Mouse (Mus musculus): ENCODE results near the gene Bdkrb2.

The Bdkrb2 gene

GRCm38 (mm10) chr12:105562936-105563680 lies at the start of gene Bdkrb2:
Gene Bdkrb2 (plus strand): TSS chr12:105563226.
- DNase-seq (ENCODE audit: low read depth, low spot score) = no peak

DNA sequence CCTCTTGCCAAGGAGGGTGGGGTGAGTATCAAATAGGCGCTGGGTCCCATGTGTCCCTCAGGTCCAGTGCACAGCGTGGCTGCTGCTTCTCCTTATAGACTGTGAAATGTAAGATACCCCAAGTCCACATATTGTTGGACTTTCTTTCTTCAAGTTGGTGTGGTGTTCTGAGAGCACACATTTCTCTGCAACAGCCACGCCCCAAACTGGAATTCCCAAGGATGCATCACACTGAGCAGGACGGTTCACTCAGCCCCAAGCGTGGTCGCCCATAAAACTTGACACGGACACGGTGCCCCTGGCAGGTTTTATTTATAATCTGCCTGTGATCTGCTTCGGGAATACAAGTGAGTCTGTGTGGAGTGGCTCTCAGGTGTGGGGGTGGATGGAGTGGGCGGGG lies 48.9 kb upstream of the Bdkrb2 start:
- no peak for DNase-seq (ENCODE audit: low read depth, low spot score)

GRCm38 (mm10) chr12:105517026-105517675 lies 45.9 kb upstream of the Bdkrb2 start:
- no peak for DNase-seq (ENCODE audit: low read depth, low spot score)

- no peak for DNase-seq (ENCODE audit: low read depth, low spot score)
Measured at GRCm38 (mm10) chr12:105519851-105520250, 43.2 kb upstream of the Bdkrb2 start.

DNA sequence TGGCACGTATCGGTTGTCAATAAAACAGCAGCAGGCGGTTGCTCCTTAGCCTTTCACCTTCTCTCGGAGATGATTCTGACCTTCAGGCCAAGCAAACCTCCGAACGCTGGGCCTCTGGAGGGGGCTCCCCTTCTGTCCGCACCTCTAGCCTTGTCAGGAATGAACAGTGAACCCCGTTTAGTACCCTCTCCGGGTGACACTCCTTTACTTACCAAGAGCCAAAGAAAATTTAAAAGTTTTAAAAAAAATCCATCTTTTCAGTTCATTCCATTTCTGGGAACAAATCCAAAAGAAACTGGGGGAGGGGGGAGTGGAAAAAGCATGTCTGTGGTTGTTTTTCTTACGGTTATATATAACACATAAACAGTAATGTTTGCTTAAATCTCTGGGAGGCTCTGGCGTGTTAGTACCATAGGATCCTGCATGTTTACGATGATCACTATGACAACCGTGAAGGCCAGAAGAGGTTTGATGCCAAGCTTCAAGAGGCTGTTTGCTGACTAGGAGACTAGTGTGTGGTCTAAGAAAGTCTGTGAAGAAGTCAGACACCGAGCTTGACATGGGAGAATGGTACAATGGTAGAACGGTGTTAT lies 41.8 kb upstream of the Bdkrb2 start:
- no peak for DNase-seq (ENCODE audit: low read depth, low spot score)

- no peak for DNase-seq (ENCODE audit: low read depth, low spot score)
Measured at GRCm38 (mm10) chr12:105523737-105524136, 39.3 kb upstream of the Bdkrb2 start.

- DNase-seq (ENCODE audit: low read depth, low spot score) = no peak
Measured at GRCm38 (mm10) chr12:105526186-105526585, 36.8 kb upstream of the Bdkrb2 start.

DNA sequence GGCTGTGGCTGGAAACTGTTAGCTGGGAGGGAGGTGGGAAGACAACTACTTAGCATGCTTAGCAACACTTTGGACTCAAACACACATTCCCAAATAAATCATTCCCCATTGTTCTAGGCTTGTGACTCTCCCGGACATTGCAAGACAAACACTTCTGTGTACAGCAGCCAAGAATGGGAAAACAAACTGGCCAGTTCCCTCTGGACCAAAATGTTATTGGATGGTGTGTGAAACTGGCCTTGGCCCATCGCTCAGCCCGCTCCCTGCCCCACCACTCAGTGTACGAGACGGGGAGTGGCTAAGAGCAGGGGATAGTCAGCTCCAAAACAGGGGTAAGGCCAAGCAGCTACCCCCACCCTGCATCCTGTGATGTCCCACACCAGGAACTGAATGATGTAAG lies 36.2 kb upstream of the Bdkrb2 start:
- DNase-seq (ENCODE audit: low read depth, low spot score) = no peak

- DNase-seq (ENCODE audit: low read depth, low spot score) = no peak
Measured at GRCm38 (mm10) chr12:105529545-105529944, 33.5 kb upstream of the Bdkrb2 start.

GRCm38 (mm10) chr12:105531724-105532371 lies 31.2 kb upstream of the Bdkrb2 start:
- no peak for DNase-seq (ENCODE audit: low read depth, low spot score)

DNA sequence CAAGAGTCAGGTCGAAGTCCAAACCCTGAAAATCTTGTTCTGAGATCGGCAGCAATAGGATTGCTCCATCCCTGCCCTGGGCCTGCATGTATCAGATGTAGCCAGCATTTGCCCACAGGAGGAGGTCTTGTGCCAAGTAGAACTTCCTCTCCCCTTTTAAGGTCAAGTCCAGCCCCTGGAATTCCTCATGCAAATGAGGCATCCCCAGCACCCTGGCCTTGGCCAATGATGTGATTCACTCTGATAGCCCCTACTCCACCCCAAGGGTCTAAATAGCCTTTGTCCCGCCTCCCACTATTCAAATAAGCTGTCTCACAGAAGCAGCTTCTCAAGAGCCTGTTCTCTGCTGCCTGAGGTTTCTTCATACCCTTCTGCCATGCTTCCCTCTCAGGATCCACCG lies 28.2 kb upstream of the Bdkrb2 start:
- no peak for DNase-seq (ENCODE audit: low read depth, low spot score)

GRCm38 (mm10) chr12:105535968-105536760 lies 26.9 kb upstream of the Bdkrb2 start:
- no peak for DNase-seq (ENCODE audit: low read depth, low spot score)

DNA sequence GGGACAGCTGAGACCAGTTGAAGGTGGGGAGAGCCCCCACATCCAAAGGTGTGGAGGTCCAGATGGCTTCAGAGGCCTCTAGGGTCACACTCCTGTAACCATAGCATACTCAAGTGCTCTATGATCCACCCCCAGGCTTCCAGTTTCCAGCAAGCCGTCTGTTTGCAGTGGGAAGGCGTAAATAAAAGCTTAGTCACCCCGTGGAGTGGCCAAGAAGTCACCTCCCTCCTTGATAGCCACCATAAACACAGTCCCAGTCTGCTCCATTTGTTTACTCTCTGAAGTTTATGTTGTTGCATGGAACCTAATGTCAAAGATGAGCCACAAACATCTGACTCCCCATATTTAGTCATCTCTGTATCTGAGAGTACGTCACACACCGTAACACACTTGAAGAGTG lies 25.9 kb upstream of the Bdkrb2 start:
- DNase-seq (ENCODE audit: low read depth, low spot score) = no peak

DNA sequence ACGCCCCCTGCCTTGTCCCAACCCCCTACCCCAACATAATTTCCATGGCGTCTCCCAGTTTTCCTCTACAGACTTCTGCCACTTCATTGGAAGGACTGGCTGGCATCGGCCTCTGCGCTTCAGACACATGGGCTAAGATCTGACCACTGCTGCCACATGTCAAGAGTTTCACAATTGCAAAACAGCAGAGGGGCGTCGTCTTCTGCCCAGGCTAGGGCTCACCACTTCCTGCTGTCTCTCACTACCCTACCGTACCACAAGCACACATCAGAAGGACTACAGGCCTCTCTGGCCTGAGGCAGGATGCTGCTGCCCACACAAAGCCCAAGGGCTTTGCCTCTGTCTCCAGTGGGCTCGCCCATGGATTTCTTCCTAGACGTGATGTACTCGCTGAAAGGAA lies 23.4 kb upstream of the Bdkrb2 start:
- DNase-seq (ENCODE audit: low read depth, low spot score) = no peak

GRCm38 (mm10) chr12:105541590-105542402 lies 21.2 kb upstream of the Bdkrb2 start:
- no peak for DNase-seq (ENCODE audit: low read depth, low spot score)

DNA sequence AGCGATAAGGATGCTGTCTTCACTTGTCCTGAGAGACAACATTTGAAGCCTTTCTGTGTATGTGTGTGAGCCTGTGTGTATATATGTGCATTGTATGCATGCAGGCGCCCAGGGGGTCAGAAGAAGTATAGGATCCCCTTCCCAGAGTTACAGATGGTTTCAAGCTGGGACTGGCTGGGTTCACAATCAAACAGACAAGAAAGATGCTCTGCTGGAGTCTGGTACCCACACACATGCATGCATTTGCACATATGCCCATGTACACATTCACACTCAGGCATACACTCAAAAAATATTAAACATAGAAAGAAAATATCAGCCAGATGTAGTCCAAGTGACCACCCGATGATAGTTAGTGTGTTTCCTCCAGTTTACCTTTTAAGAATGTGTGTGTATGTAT lies 20.5 kb upstream of the Bdkrb2 start:
- DNase-seq (ENCODE audit: low read depth, low spot score) = no peak

DNA sequence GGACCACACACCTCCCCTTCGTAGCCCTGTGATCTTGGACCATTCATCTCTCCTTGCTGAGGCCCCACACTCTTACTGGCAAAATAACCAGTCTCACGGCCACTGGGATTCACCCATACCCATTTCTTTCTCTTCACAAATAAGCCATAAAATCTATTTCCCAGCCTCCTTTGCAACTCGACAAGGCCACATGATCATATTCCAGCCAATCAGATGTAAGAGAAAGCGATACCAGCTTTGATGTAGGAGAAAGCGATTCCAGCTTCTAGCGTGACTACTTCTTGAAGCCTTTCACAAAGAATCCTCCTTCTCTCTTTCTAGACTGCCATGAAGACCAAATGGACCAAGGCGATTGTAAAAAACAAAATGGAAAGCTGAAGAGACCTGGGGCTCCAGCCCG lies 19.9 kb upstream of the Bdkrb2 start:
- no peak for DNase-seq (ENCODE audit: low read depth, low spot score)

GRCm38 (mm10) chr12:105543751-105544150 lies 19.3 kb upstream of the Bdkrb2 start:
- DNase-seq (ENCODE audit: low read depth, low spot score) = no peak

- DNase-seq (ENCODE audit: low read depth, low spot score) = no peak
Measured at GRCm38 (mm10) chr12:105544872-105545271, 18.2 kb upstream of the Bdkrb2 start.

GRCm38 (mm10) chr12:105545696-105546435 lies 17.2 kb upstream of the Bdkrb2 start:
- DNase-seq (ENCODE audit: low read depth, low spot score) = no peak
